Mouse (Mus musculus) G1E (cell line): Measurements from ENCODE around the gene Ppp1r13l. TPM values are rescaled to one million over a fixed set of nuclear protein-coding genes. Genes with fewer than 3 reads are reported as not detected.

ENCODE experiments used
- ATAC-seq: 2 replicates; pipeline ENCODE4 v1.8.0; 2016; ENCODE audit warnings: mild to moderate bottlenecking; ENCODE audit not compliant: insufficient number of reproducible peaks, poor library complexity, low FRiP score, severe bottlenecking; ENCODE audit errors: extremely low read depth
- DNase-seq: peaks from one replicate; pipeline ENCODE4 v3.0.0; 2012; ENCODE audit warnings: low spot score
- H3K27me3 ChIP-seq: 2 replicates; pipeline ENCODE4 v1.6.1; 2012; ENCODE audit warnings: mild to moderate bottlenecking, low read length, inconsistent platforms; ENCODE audit not compliant: insufficient read depth
- H3K36me3 ChIP-seq: replicated peaks from 2 replicates; pipeline ENCODE3; 2012; ENCODE audit warnings: mild to moderate bottlenecking, inconsistent platforms
- H3K4me1 ChIP-seq: 2 replicates; pipeline ENCODE4 v1.6.1; 2012; ENCODE audit warnings: low read depth, low read length, inconsistent platforms, mixed read lengths; ENCODE audit not compliant: insufficient read depth
- H3K4me3 ChIP-seq: 2 replicates; pipeline ENCODE4 v1.5.1; 2012; ENCODE audit warnings: low read depth, mild to moderate bottlenecking, inconsistent platforms, low read length, moderate library complexity, mixed read lengths
- H3K9me3 ChIP-seq: replicated peaks from 2 replicates; pipeline ENCODE4 v1.6.1; 2012; ENCODE audit warnings: inconsistent platforms
- CTCF ChIP-seq: IDR thresholded peaks from 2 replicates; pipeline ENCODE4 v1.5.1; 2012; ENCODE audit warnings: low read depth, low read length, inconsistent platforms, mixed read lengths
- GATA1 ChIP-seq: IDR thresholded peaks from 2 replicates; pipeline ENCODE4 v1.6.1; 2012; ENCODE audit warnings: borderline replicate concordance, low read length, inconsistent platforms, mixed read lengths
- GATA2 ChIP-seq: IDR thresholded peaks from 2 replicates; pipeline ENCODE4 v1.6.1; 2012; ENCODE audit warnings: low read depth, low read length, inconsistent platforms, borderline replicate concordance
- POLR2AphosphoS5 ChIP-seq: IDR thresholded peaks from 2 replicates; pipeline ENCODE4 v1.6.1; 2012; ENCODE audit warnings: low read depth, low read length, inconsistent platforms; ENCODE audit not compliant: insufficient replicate concordance
- TAL1 ChIP-seq: conservative IDR thresholded peaks from 2 replicates; pipeline ENCODE4 v1.6.1; 2012; ENCODE audit warnings: low read depth, low read length, inconsistent platforms, mixed read lengths
- polyA plus RNA-seq: library from polyadenylated mRNA; stranded (reverse); fragments of >175 nt; gene quantifications from 2 replicates; pipeline ENCODE4 v1.2.3, GENCODE M21; 2012
- total RNA-seq, 2 experiments: library from RNA; stranded (forward) in 1 of 2; stranded (reverse) in 1 of 2; fragments of 200-1000 nt in 1 of 2; fragments of >200 nt in 1 of 2; fragmentation: Nextera tagmentation in 1 of 2; gene quantifications; 2 replicates each; pipeline ENCODE4 v1.2.3; 2014 to 2017

Gene Ppp1r13l
- total and polyA plus RNA-seq, 3 experiments = 1.1 to 32.9 (median 15.2) TPM

- H3K27me3 ChIP-seq = no peaks in the 10 kb centered on the region
- no peaks in the 10 kb centered on the region for H3K9me3 ChIP-seq
- peaks cover 74% of the 10 kb centered on the region for H3K36me3 ChIP-seq
- no peak for ATAC-seq
- peaks cover 16% of the 10 kb centered on the region for H3K4me1 ChIP-seq
- DNase-seq = no peak
- no peak for TF ChIP-seq GATA1
- TF ChIP-seq CTCF = no peak
- no peak for TF ChIP-seq TAL1
- TF ChIP-seq POLR2AphosphoS5 = no peak
- TF ChIP-seq GATA2 = no peak
- no peak overlapping the region for H3K4me3 ChIP-seq
These were observed 10.2 kb upstream of the Ppp1r13l start for GRCm38 (mm10) chr7:19349188-19349915.

GRCm38 (mm10) chr7:19350221-19350620, 9.3 kb upstream of the Ppp1r13l start:
- Histone ChIP-seq H3K4me3 (no peak overlapping the region), H3K36me3 (peaks cover 83% of the 10 kb centered on the region), H3K4me1 (peaks cover 14% of the 10 kb centered on the region), H3K27me3 (no peaks in the 10 kb centered on the region), H3K9me3 (no peaks in the 10 kb centered on the region)
- TF ChIP-seq CTCF = no peak
- TF ChIP-seq GATA2 = no peak
- no peak for TF ChIP-seq GATA1
- ATAC-seq = no peak
- no peak for DNase-seq

DNA sequence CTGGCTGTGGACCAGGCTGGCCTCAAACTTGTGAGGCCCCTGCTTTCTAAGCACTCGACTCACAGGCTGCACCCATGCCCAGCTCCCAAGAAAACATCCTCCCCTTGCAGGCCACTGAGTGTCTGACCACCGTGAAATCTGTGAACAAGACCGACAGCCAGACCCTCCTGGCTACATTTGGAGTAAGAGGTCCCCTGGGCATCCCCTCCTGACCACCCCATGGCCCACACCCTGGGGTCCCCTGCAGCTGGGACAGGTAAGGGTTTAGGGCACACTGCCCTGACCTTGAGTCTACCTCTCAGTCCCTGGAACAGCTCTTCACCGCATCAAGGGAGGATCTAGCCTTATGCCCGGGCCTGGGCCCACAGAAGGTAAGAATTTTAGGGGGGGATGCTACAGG, 4.6 kb upstream of the Ppp1r13l start:
- DNase-seq = no peak
- ATAC-seq = no peak
- Histone ChIP-seq H3K9me3 (no peaks in the 10 kb centered on the region), H3K27me3 (no peaks in the 10 kb centered on the region), H3K36me3 (peaks cover 78% of the 10 kb centered on the region), H3K4me1 (peaks cover 36% of the 10 kb centered on the region), H3K4me3 (no peak overlapping the region)
- TF ChIP-seq POLR2AphosphoS5 (no peak), GATA2 (no peak), TAL1 (no peak), GATA1 (no peak), CTCF (no peak)

- Histone ChIP-seq H3K4me3 (no peak overlapping the region), H3K4me1 (peaks cover 48% of the 10 kb centered on the region), H3K27me3 (no peaks in the 10 kb centered on the region), H3K36me3 (peaks cover 67% of the 10 kb centered on the region), H3K9me3 (no peaks in the 10 kb centered on the region)
- no peak for DNase-seq
- TF ChIP-seq GATA2 (no peak), POLR2AphosphoS5 (no peak), GATA1 (no peak), CTCF (no peak), TAL1 (no peak)
- ATAC-seq = no peak
These were observed 3.2 kb upstream of the Ppp1r13l start for GRCm38 (mm10) chr7:19356311-19356710.

DNA sequence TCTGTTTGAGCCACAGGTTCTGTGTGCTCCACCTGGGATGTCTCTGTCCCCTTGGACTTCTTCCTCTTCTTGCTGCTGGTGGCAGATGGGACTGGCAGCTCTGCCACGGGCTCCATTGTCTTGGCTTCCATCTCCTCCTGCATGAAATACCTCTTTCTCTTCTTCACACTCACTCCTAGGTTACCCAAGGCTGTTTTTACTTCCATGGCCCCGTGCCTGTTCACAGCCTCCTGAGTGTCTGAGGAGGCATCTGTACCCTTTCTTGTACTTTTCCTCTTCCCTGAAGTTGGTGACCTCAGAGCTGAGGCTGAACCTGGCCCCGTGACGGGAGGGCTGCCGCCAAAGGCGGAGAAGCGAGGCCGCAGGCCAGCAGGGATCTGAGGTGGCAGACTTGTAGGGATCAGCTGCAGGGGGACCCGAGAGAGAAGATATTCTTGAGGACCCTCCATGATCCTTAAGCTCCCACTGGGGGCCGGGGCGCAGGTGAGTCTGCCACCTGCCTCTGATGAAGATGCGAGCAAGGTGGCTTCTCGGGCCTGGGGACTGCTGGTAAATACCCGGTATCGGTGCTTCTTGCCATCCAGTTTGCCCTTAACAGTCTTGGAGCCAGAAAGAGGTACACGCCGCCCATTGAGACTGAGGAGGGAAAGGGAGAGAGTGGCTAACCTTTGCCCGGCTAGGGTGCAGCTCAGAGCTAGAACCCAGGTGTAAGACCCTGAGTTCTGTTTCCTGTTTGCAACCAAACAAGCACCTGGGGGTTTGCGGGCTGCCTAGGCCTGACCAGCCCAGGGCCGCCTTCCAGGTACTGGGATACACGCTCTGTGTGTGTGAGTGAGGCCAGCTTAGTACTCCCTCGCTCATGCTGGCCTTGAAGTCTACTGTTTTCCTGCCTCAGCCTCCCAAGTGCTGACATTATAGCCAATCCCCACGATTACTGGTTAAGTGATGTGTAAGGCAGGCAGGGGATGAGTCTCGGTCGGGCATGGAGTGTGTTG, 1.9 kb upstream of the Ppp1r13l start:
- DNase-seq = no peak
- H3K4me1 ChIP-seq = peaks cover 61% of the 10 kb centered on the region
- H3K27me3 ChIP-seq = no peaks in the 10 kb centered on the region
- H3K9me3 ChIP-seq = no peaks in the 10 kb centered on the region
- peak overlapping the region; percentile 86 for H3K4me3 ChIP-seq
- TF ChIP-seq GATA1 (no peak), TAL1 (no peak), POLR2AphosphoS5 (0 out of 2 replicates have a peak, but pooled peaks have one; percentile 29), CTCF (no peak), GATA2 (no peak)
- H3K36me3 ChIP-seq = peaks cover 64% of the 10 kb centered on the region
- no peak for ATAC-seq

- Histone ChIP-seq H3K4me3 (peak overlapping the region; percentile 86), H3K9me3 (no peaks in the 10 kb centered on the region), H3K36me3 (peaks cover 61% of the 10 kb centered on the region), H3K4me1 (peaks cover 68% of the 10 kb centered on the region), H3K27me3 (no peaks in the 10 kb centered on the region)
- DNase-seq = no peak
- TF ChIP-seq CTCF (no peak), GATA2 (no peak), POLR2AphosphoS5 (no peak), GATA1 (no peak), TAL1 (no peak)
- no peak for ATAC-seq
These were observed 915 bp upstream of the Ppp1r13l start for GRCm38 (mm10) chr7:19358634-19359033.
